9 mouse cellular contexts compared by ENCODE assay signal in the genomic region with DNA sequence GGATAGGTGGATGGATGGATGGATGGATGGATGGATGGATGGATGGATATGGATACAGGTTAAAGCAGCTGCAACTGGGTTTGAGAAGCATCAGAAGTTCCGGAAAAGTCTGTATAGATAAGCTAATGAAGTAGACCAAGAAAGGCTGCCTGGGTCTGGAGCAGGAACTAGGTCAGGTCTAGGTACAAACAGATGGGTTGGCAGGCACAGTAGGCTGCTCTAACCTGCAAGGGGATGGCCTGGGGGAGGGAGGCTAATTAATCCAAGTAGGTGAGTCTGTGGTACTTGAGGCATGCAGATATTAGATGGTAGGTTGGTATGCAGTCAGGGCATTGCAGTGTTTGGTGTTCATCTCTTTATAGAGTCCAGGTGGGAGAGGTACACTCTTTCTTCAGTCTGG.
A peak's percentile ranks its signal among the peaks of the same experiment; 100 is the strongest.
DNase-seq lines count a peak whose midpoint lies in the region; ATAC-seq lines count a peak whose summit lies in the region.
"Had no signal": no experiment of that assay in that cellular context is flagged by ENCODE, and none has a peak within 500 bp of the region (broad histone marks: within the 10 kb centered on the region; RNA-seq: fewer than 3 reads in every experiment).

No protein-coding gene starts in this region.

- H3K27me3 ChIP-seq in forebrain, embryonic 15.5 days = no peaks in the 10 kb centered on the region
- no peaks in the 10 kb centered on the region for H3K27me3 ChIP-seq in limb, embryonic 13.5 days
- H3K27me3 ChIP-seq in intestine, embryonic 16.5 days (replicated peaks; ENCODE audit: control insufficient read depth, insufficient read depth, low read length) = no peaks in the 10 kb centered on the region

- H3K36me3 ChIP-seq in forebrain, embryonic 15.5 days = no peaks in the 10 kb centered on the region
- H3K36me3 ChIP-seq in limb, embryonic 13.5 days = no peaks in the 10 kb centered on the region
- H3K36me3 ChIP-seq in intestine, embryonic 16.5 days (ENCODE audit: control insufficient read depth, insufficient read depth, low read length) = no peaks in the 10 kb centered on the region

- no peaks in the 10 kb centered on the region for H3K9me3 ChIP-seq in forebrain, embryonic 15.5 days
- H3K9me3 ChIP-seq in limb, embryonic 13.5 days = no peaks in the 10 kb centered on the region
- no peaks in the 10 kb centered on the region for H3K9me3 ChIP-seq in intestine, embryonic 16.5 days (ENCODE audit: control insufficient read depth, low read length)

- H3K27ac ChIP-seq in forebrain, embryonic 15.5 days (replicated peaks) = peak overlapping the region; percentile 53; the same call in 1 of the 2 replicates
- H3K27ac ChIP-seq in limb, embryonic 13.5 days = peak overlapping the region; percentile 61; the same call in 1 of the 2 replicates
- no peak overlapping the region for H3K27ac ChIP-seq in intestine, embryonic 16.5 days (ENCODE audit: low read length)
- H3K27ac ChIP-seq: macrophage had no signal

- DNase-seq in cerebellum, adult 18-20 months = peak; percentile 69 to 81
- DNase-seq in cerebellum, adult 9-11 months = peak; percentile 88
- no peak for DNase-seq in retina, postnatal 1 day
- no peak for DNase-seq in spleen, postnatal 14 days (ENCODE audit: low spot score in 2 of 2)
- DNase-seq in kidney, adult 11 months = no peak

- H3K4me2 ChIP-seq in forebrain, embryonic 15.5 days (replicated peaks) = 0 out of 2 replicates have a peak overlapping the region, but pooled peaks have one; percentile 29
- H3K4me2 ChIP-seq in limb, embryonic 13.5 days (replicated peaks) = no peak overlapping the region
- no peak overlapping the region for H3K4me2 ChIP-seq in intestine, embryonic 16.5 days (ENCODE audit: low read depth, low read length)

- no peak overlapping the region for H3K4me3 ChIP-seq in forebrain, embryonic 15.5 days
- H3K4me3 ChIP-seq in limb, embryonic 13.5 days = no peak overlapping the region
- no peak overlapping the region for H3K4me3 ChIP-seq in intestine, embryonic 16.5 days (ENCODE audit: low read length)

- H3K9ac ChIP-seq in forebrain, embryonic 15.5 days (replicated peaks) = no peak overlapping the region
- no peak overlapping the region for H3K9ac ChIP-seq in limb, embryonic 13.5 days
- H3K9ac ChIP-seq in intestine, embryonic 16.5 days (ENCODE audit: low read depth, low read length) = no peak overlapping the region

- ATAC-seq in forebrain, embryonic 15.5 days (replicated peaks) = peak; percentile 28; the same call in 1 of the 2 replicates
- no peak; the same call in 1 of the 2 replicates for ATAC-seq in limb, embryonic 13.5 days (ENCODE audit: low FRiP score, low read depth)
- ATAC-seq in intestine, embryonic 16.5 days = no peak

- WGBS in forebrain, embryonic 15.5 days = 95% methylated on average over 1 of the region's 1 CpGs
- 92% methylated on average over 1 of the region's 1 CpGs for WGBS in limb, embryonic 13.5 days
- WGBS in intestine, embryonic 16.5 days = 95% methylated on average over 1 of the region's 1 CpGs

- H3K4me1 ChIP-seq in forebrain, embryonic 15.5 days = peaks cover 34% of the 10 kb centered on the region
- peaks cover 78% of the 10 kb centered on the region for H3K4me1 ChIP-seq in limb, embryonic 13.5 days
- no peaks in the 10 kb centered on the region for H3K4me1 ChIP-seq in intestine, embryonic 16.5 days (ENCODE audit: control insufficient read depth, insufficient read depth, low read length)

Comparison
In these comparisons a context has a peak if more than half of its experiments do, and no peak if none do; other contexts are left out.
1. DNase-seq: peak in cerebellum, adult 18-20 months (2 of 2) and cerebellum, adult 9-11 months (single experiment); none in retina, postnatal 1 day (single experiment), spleen, postnatal 14 days (0 of 2) and kidney, adult 11 months (single experiment).